Mouse (Mus musculus): ENCODE measurements at regions not wholly inside any gene's neighbourhood (a gene's known extent, or its start where the extent isn't known, plus 50 kb on each side); places are given as distances from the start of the nearest gene placed in this dataset.

GRCm38 (mm10) chr11:19822991-19823390, 101.2 kb upstream of the Spred2 start:
- TF ChIP-seq CHD2 (IDR thresholded peaks at IDR 0.05; ENCODE audit: low read depth, low read length) = no peak
- TF ChIP-seq MAFK (IDR thresholded peaks at IDR 0.05; ENCODE audit: insufficient read depth, low read depth, low read length) = no peak

Measured in ES-E14 (cell line).